Mouse (Mus musculus) intestine, embryonic 15.5 days (tissue): Measurements from ENCODE around the gene Akap14. TPM values are rescaled to one million over a fixed set of nuclear protein-coding genes. Genes with fewer than 3 reads are reported as not detected.

Experiments used
- polyA plus RNA-seq: library from polyadenylated mRNA; unstranded; fragments of >200 nt; fragmentation: Nextera tagmentation; extraction: Ambion mirVana; gene quantifications from 2 replicates; pipeline ENCODE4 v1.2.1, GENCODE M21; 2015

The Akap14 gene
- polyA plus RNA-seq, 1 experiment from 2014 or later, result not detected

Other genes with a start within 250 kb of the Akap14 start
- gene Sept6, start 177.0 kb downstream of the Akap14 start, polyA plus RNA-seq, result 13.1 and 13.6 TPM in 2 replicates
- not detected in 2 replicates for gene Sowahd, start 120.0 kb downstream of the Akap14 start, polyA plus RNA-seq
- 517 and 629 TPM in 2 replicates for gene Rpl39, start 83.4 kb downstream of the Akap14 start, polyA plus RNA-seq
- gene Upf3b, start 58.5 kb downstream of the Akap14 start, polyA plus RNA-seq, result 18.3 TPM in 2 replicates
- gene Nkap, start 42.0 kb downstream of the Akap14 start, polyA plus RNA-seq, result 11.4 and 12.3 TPM in 2 replicates
- gene Ndufa1, start 22.3 kb upstream of the Akap14 start, polyA plus RNA-seq, result 385 and 424 TPM in 2 replicates
- gene Rnf113a1, start 22.4 kb upstream of the Akap14 start, polyA plus RNA-seq, result 8.3 and 9.3 TPM in 2 replicates
- not detected in 2 replicates for gene Gm9, start 42.2 kb upstream of the Akap14 start, polyA plus RNA-seq
- not detected in 2 replicates for gene Rhox1, start 53.4 kb upstream of the Akap14 start, polyA plus RNA-seq
- not detected in 2 replicates for gene Rhox2a, start 76.1 kb upstream of the Akap14 start, polyA plus RNA-seq
- not detected in 2 replicates for gene Rhox3a, start 81.1 kb upstream of the Akap14 start, polyA plus RNA-seq
- not detected in 2 replicates for gene Rhox4a, start 96.5 kb upstream of the Akap14 start, polyA plus RNA-seq
- not detected in 2 replicates for gene Rhox3a2, start 211.2 kb upstream of the Akap14 start, polyA plus RNA-seq
- gene Rhox4a2, start 222.0 kb upstream of the Akap14 start, polyA plus RNA-seq, result not detected in 2 replicates
- not detected in 2 replicates for gene Rhox2b, start 243.2 kb upstream of the Akap14 start, polyA plus RNA-seq